Mouse (Mus musculus): Measurements from ENCODE around the gene Tspan33. TPM values are rescaled to one million over a fixed set of nuclear protein-coding genes. Genes with fewer than 3 reads are reported as not detected.
A peak's percentile ranks its signal among the peaks of the same experiment; 100 is the strongest.
"Not testable (repeated sequence)": the region's sequence is repeated elsewhere in the genome, so short reads cannot be mapped to it uniquely, and the experiment has no call there.

Tspan33 gene
- total RNA-seq (2021): 10 to 100 TPM; 23.1 to 25.9 TPM
- long read RNA-seq, experiment 1, transcript Tspan33-202 (8 exons, 1,977 nt): minor isoform, 16 of 71 reads
- long read RNA-seq, experiment 1, transcript Tspan33-201 (8 exons, 1,994 nt): major isoform, 36 of 71 reads
- long read RNA-seq, experiment 1, partial matches to known transcripts: 14 of 71 reads
- long read RNA-seq, experiment 1, other reads (novel, unspliced or antisense): 5 of 71 reads
- long read RNA-seq, experiment 2, transcript Tspan33-201 (8 exons, 1,994 nt): major isoform, 22 of 62 reads
- long read RNA-seq, experiment 2, transcript Tspan33-202 (8 exons, 1,977 nt): minor isoform, 18 of 62 reads
- long read RNA-seq, experiment 2, partial matches to known transcripts: 19 of 62 reads
- long read RNA-seq, experiment 2, other reads (novel, unspliced or antisense): 3 of 62 reads

GRCm38 (mm10) chr6:29693953-29694352 lies at the start of gene Tspan33:
Gene Tspan33, plus strand, starts transcription at chr6:29694222.
- peak; percentile 90 to 95 for DNase-seq (ENCODE audit: low spot score in 2 of 2)

- DNase-seq (ENCODE audit: low spot score in 2 of 2): peak; percentile 91 to 95
Observed at GRCm38 (mm10) chr6:29649494-29650169, 44.4 kb upstream of the Tspan33 start.

GRCm38 (mm10) chr6:29650170-29650549 lies 43.9 kb upstream of the Tspan33 start:
- no peak for DNase-seq (ENCODE audit: low spot score in 2 of 2)

GRCm38 (mm10) chr6:29653271-29653670 lies 40.8 kb upstream of the Tspan33 start:
- DNase-seq (ENCODE audit: low spot score in 2 of 2): no peak

- no peak for DNase-seq (ENCODE audit: low spot score in 2 of 2)
Observed at GRCm38 (mm10) chr6:29658626-29659475, 35.2 kb upstream of the Tspan33 start.

- DNase-seq (ENCODE audit: low spot score in 2 of 2): no peak
Observed at GRCm38 (mm10) chr6:29659964-29660363, 34.1 kb upstream of the Tspan33 start.

- no peak for DNase-seq (ENCODE audit: low spot score in 2 of 2)
Observed at GRCm38 (mm10) chr6:29660662-29661307, 33.2 kb upstream of the Tspan33 start.

- no peak for DNase-seq (ENCODE audit: low spot score in 2 of 2)
Observed at GRCm38 (mm10) chr6:29667266-29667665, 26.8 kb upstream of the Tspan33 start.

GRCm38 (mm10) chr6:29671741-29672140 lies 22.3 kb upstream of the Tspan33 start:
- no peak for DNase-seq (ENCODE audit: low spot score in 2 of 2)

GRCm38 (mm10) chr6:29672563-29673411 lies 21.2 kb upstream of the Tspan33 start:
- peak; percentile 24 to 45 for DNase-seq (ENCODE audit: low spot score in 2 of 2)

GRCm38 (mm10) chr6:29673739-29674138 lies 20.3 kb upstream of the Tspan33 start:
- DNase-seq (ENCODE audit: low spot score in 2 of 2): no peak

GRCm38 (mm10) chr6:29679947-29680550 lies 14.0 kb upstream of the Tspan33 start:
- not testable (repeated sequence) for DNase-seq (ENCODE audit: low spot score in 2 of 2)

- no peak for DNase-seq (ENCODE audit: low spot score in 2 of 2)
Observed at GRCm38 (mm10) chr6:29681853-29682252, 12.2 kb upstream of the Tspan33 start.

- no peak for DNase-seq (ENCODE audit: low spot score in 2 of 2)
Observed at GRCm38 (mm10) chr6:29684686-29685085, 9.3 kb upstream of the Tspan33 start.

GRCm38 (mm10) chr6:29685952-29686351 lies 8.1 kb upstream of the Tspan33 start:
- no peak for DNase-seq (ENCODE audit: low spot score in 2 of 2)

- peak in 1 of 2 experiments; percentile 16 for DNase-seq (ENCODE audit: low spot score in 2 of 2)
Observed at GRCm38 (mm10) chr6:29689458-29689857, 4.6 kb upstream of the Tspan33 start.

- peak in 1 of 2 experiments; percentile 8 for DNase-seq (ENCODE audit: low spot score in 2 of 2)
Observed at GRCm38 (mm10) chr6:29694375-29695289, 610 bp downstream of the Tspan33 start.

GRCm38 (mm10) chr6:29695290-29695674 lies 1.3 kb downstream of the Tspan33 start:
- DNase-seq (ENCODE audit: low spot score in 2 of 2): no peak

- no peak for DNase-seq (ENCODE audit: low spot score in 2 of 2)
Observed at GRCm38 (mm10) chr6:29695975-29696374, 2.0 kb downstream of the Tspan33 start.
